Mouse (Mus musculus) liver, embryonic 14.5 days (tissue): ENCODE measurements around the gene Cpd.

Experiments used
- CTCF ChIP-seq: IDR thresholded peaks from 2 replicates; pipeline ENCODE4 v1.5.1; 2016; ENCODE audit warnings: antibody characterized with exemption, low read depth, control low read depth
- EP300 ChIP-seq: IDR thresholded peaks from 2 replicates; pipeline ENCODE4 v1.6.1; 2016; ENCODE audit warnings: antibody characterized with exemption, low read depth

DNA sequence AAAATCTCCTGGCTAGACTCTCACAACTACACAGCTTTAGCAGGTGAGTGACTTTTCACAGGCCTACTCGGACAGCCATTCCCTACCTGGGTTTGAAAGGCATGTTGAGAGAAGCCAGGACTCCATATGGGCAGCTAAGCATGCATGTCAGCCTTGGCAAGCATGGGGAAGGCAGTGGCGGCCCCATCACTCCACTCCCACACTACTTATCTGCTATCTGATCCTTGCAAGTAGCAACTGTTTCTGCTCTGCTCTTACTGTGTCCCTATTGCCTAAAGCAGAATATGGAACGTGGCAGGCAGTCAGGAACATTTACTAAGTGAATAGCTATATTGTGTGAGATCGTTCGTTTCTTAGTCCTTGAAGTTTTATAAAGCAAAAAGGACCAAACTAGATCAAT, 10.9 kb downstream of the Cpd start:
- TF ChIP-seq CTCF (no peak), EP300 (peak; percentile 47; the same call in 1 of the 2 replicates)
